Mouse (Mus musculus) intestine, postnatal 0 days (tissue): ENCODE results near the gene Mrps30. TPM values are rescaled to one million over a fixed set of nuclear protein-coding genes. Genes with fewer than 3 reads are reported as not detected.

Experiments
- ATAC-seq: fragments of 200-750 bp; cut with Nextera tagmentation; 2 replicates; pipeline ENCODE4 v1.8.0; 2017; ENCODE audit warnings: mild to moderate bottlenecking, moderate TSS enrichment, moderate library complexity
- H3K27ac ChIP-seq: fragments of 300-500 bp; sonication (generic); 2 replicates; pipeline ENCODE4 v1.5.1; 2014; ENCODE audit warnings: mild to moderate bottlenecking, low read depth, low read length, moderate library complexity
- H3K27me3 ChIP-seq: fragments of 300-500 bp; sonication (generic); replicated peaks from 2 replicates; pipeline ENCODE4 v1.6.1; 2014; ENCODE audit warnings: low read length, mixed read lengths; ENCODE audit not compliant: control insufficient read depth, insufficient read depth
- H3K36me3 ChIP-seq: fragments of 300-500 bp; sonication (generic); 2 replicates; pipeline ENCODE4 v1.6.1; 2014; ENCODE audit warnings: mild to moderate bottlenecking, moderate library complexity; ENCODE audit not compliant: control insufficient read depth, insufficient read depth
- H3K4me1 ChIP-seq: fragments of 300-500 bp; sonication (generic); replicated peaks from 2 replicates; pipeline ENCODE4 v1.6.1; 2014; ENCODE audit warnings: antibody characterized with exemption, low read length, mixed read lengths; ENCODE audit not compliant: control insufficient read depth, insufficient read depth
- H3K4me2 ChIP-seq: fragments of 300-500 bp; sonication (generic); replicated peaks from 2 replicates; pipeline ENCODE4 v1.6.1; 2014; ENCODE audit warnings: low read depth, mild to moderate bottlenecking, moderate library complexity
- H3K4me3 ChIP-seq: fragments of 300-500 bp; sonication (generic); 2 replicates; pipeline ENCODE4 v1.5.1; 2014; ENCODE audit warnings: low read depth, low read length
- H3K9ac ChIP-seq: fragments of 300-500 bp; sonication (generic); 2 replicates; pipeline ENCODE4 v1.6.1; 2014; ENCODE audit warnings: mild to moderate bottlenecking, low read depth, low read length
- H3K9me3 ChIP-seq: fragments of 300-500 bp; sonication (generic); 2 replicates; pipeline ENCODE4 v1.6.1; 2016; ENCODE audit warnings: mixed run types; ENCODE audit not compliant: control insufficient read depth
- CTCF ChIP-seq: sonication (generic); IDR thresholded peaks from 2 replicates; pipeline ENCODE4 v1.5.1; 2016; ENCODE audit warnings: low read depth, mild to moderate bottlenecking, control low read depth, antibody characterized with exemption, moderate library complexity
- WGBS: fragments of 180-500 bp; shearing (Covaris S2); extraction: QIAGEN DNeasy Blood & Tissue Kit; methylation state at CpG from one replicate; pipeline ENCODE4 v1.1.7; 2014; 5-methylcytosine and 5-hydroxymethylcytosine counted together
- polyA plus RNA-seq: library from polyadenylated mRNA; unstranded; fragments of >200 nt; fragmentation: Nextera tagmentation; extraction: Ambion mirVana; gene quantifications from 2 replicates; pipeline ENCODE4 v1.2.1, GENCODE M21; 2015

Gene Mrps30
- polyA plus RNA-seq, 1 experiment from 2014 or later = 20.2 TPM

DNA sequence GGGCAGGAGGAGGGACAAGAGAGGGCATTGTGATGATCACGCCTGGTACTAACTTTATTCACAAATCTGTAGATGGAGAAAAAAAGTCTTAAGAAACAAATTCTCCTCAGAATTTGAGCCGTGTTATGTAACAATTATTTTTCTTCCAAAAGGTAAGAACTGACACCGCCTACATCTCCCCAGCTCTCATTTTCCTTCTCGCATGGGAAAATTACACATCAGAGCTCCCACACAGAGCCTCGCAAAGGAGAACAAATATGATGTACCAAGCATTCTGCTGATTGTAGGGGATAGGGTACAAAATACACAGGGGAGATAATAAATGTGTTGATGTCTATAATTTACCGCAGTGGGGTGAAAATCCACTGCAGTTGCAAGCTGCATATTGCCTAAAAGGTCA is 23.7 kb downstream of the Mrps30 start:
- Histone ChIP-seq H3K4me1 (no peaks in the 10 kb centered on the region), H3K9ac (no peak overlapping the region), H3K9me3 (no peaks in the 10 kb centered on the region), H3K4me2 (no peak overlapping the region), H3K4me3 (no peak overlapping the region), H3K27ac (no peak overlapping the region), H3K36me3 (no peaks in the 10 kb centered on the region), H3K27me3 (no peaks in the 10 kb centered on the region)
- no peak for TF ChIP-seq CTCF
- WGBS = 82% methylated on average over 6 of the region's 6 CpGs
- ATAC-seq = no peak

DNA sequence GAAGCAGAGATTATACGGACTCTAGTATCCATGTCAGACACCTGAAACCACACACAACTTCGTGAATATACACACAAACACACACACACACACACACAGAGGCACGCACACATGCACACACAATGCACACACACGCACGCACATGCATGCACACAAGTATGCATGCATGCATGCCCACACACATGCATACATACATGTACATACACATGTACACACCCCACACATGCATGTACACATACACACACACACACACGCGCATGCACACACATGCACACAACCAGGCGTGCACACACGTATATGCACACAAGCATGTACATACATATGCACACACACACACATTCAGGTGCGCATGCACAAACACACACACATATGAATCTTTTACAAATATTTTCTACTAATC is 36.2 kb downstream of the Mrps30 start:
- H3K27me3 ChIP-seq = no peaks in the 10 kb centered on the region
- H3K9ac ChIP-seq = no peak overlapping the region
- no peaks in the 10 kb centered on the region for H3K4me1 ChIP-seq
- no peak for TF ChIP-seq CTCF
- WGBS = 92% methylated on average over 10 of the region's 10 CpGs
- H3K9me3 ChIP-seq = no peaks in the 10 kb centered on the region
- H3K27ac ChIP-seq = no peak overlapping the region
- H3K4me3 ChIP-seq = no peak overlapping the region
- H3K36me3 ChIP-seq = no peaks in the 10 kb centered on the region
- ATAC-seq = no peak
- no peak overlapping the region for H3K4me2 ChIP-seq

DNA sequence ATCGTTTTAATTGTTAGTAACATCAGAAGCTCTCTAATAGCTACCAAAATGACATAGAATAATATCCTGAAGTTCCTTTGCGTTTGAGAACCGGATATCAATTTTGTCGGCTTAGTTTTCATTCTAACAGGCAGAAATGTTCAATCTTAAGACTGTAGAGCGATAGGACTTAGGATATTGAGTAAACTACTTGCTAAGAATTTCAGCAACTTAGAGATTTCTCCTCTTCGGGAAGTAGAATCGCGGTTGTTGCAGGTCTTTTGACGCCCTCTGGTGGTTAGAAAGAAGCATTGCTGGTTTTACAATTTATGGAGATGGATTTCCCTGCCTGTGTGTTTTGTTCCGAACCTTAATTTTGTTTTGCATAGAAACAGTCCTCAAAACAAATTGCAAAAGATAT is 36.8 kb downstream of the Mrps30 start:
- H3K4me3 ChIP-seq = no peak overlapping the region
- H3K27me3 ChIP-seq = no peaks in the 10 kb centered on the region
- H3K9ac ChIP-seq = no peak overlapping the region
- H3K4me1 ChIP-seq = no peaks in the 10 kb centered on the region
- no peaks in the 10 kb centered on the region for H3K9me3 ChIP-seq
- 22% methylated on average over 10 of the region's 10 CpGs for WGBS
- no peaks in the 10 kb centered on the region for H3K36me3 ChIP-seq
- H3K4me2 ChIP-seq = no peak overlapping the region
- no peak for ATAC-seq
- peak; percentile 85 for TF ChIP-seq CTCF
- no peak overlapping the region for H3K27ac ChIP-seq

Other genes with a start within 250 kb of the Mrps30 start
- gene B430218F22Rik, start 622 bp downstream of the Mrps30 start, polyA plus RNA-seq = 0.63 and 0.93 TPM in 2 replicates